Mouse (Mus musculus) CD4-positive, CD25-positive, alpha-beta regulatory T cell, adult 4 months (primary cell): ENCODE measurements around the gene Nudc. TPM values are rescaled to one million over a fixed set of nuclear protein-coding genes. Genes with fewer than 3 reads are reported as not detected.
"Not testable (repeated sequence)": the region's sequence is repeated elsewhere in the genome, so short reads cannot be mapped to it uniquely, and the experiment has no call there.

ENCODE experiments used
- ATAC-seq: one replicate; pipeline ENCODE4 v1.8.0; 2017
- polyA plus RNA-seq, 2 experiments: library from polyadenylated mRNA; unstranded; fragments of 100-300 nt; shearing (Covaris generic); gene quantifications; one replicate each; pipeline ENCODE4 v1.2.1; 2017

Gene Nudc
- polyA plus RNA-seq, 2 experiments from 2014 or later: 29.9 to 34.3 TPM

GRCm38 (mm10) chr4:133536081-133536480, 9.7 kb downstream of the Nudc start:
- no peak for ATAC-seq

- ATAC-seq: no peak
These were observed 13.0 kb downstream of the Nudc start for GRCm38 (mm10) chr4:133532777-133533176.

- no peak for ATAC-seq
These were observed 18.0 kb downstream of the Nudc start for GRCm38 (mm10) chr4:133527788-133528187.

- ATAC-seq: no peak
These were observed 24.3 kb downstream of the Nudc start for GRCm38 (mm10) chr4:133521502-133521901.

GRCm38 (mm10) chr4:133519369-133519665, 26.5 kb downstream of the Nudc start:
- no peak for ATAC-seq

- ATAC-seq: no peak
These were observed 27.0 kb downstream of the Nudc start, which contains the start of gene Kdf1 for GRCm38 (mm10) chr4:133518601-133519368. Gene Kdf1, plus strand, starts transcription at chr4:133518963.

GRCm38 (mm10) chr4:133512972-133513371, 32.8 kb downstream of the Nudc start:
- ATAC-seq: peak; percentile 53

GRCm38 (mm10) chr4:133512511-133512910, 33.3 kb downstream of the Nudc start:
- ATAC-seq: not testable (repeated sequence)

GRCm38 (mm10) chr4:133511050-133511449, 34.7 kb downstream of the Nudc start:
- no peak for ATAC-seq

- ATAC-seq: no peak
These were observed 36.8 kb downstream of the Nudc start for GRCm38 (mm10) chr4:133508990-133509389.

- ATAC-seq: no peak
These were observed 39.2 kb downstream of the Nudc start for GRCm38 (mm10) chr4:133506573-133506972.

- no peak for ATAC-seq
These were observed 40.9 kb downstream of the Nudc start for GRCm38 (mm10) chr4:133504755-133505485.

- ATAC-seq: no peak
These were observed 41.5 kb downstream of the Nudc start for GRCm38 (mm10) chr4:133504300-133504699.

- no peak for ATAC-seq
These were observed 44.3 kb downstream of the Nudc start for GRCm38 (mm10) chr4:133501514-133501913.

- ATAC-seq: peak; percentile 74
These were observed 47.6 kb downstream of the Nudc start, which contains the start of gene Trnp1 for GRCm38 (mm10) chr4:133498160-133498724. Gene Trnp1, minus strand, starts transcription at chr4:133498550.

- no peak for ATAC-seq
These were observed 48.2 kb downstream of the Nudc start for GRCm38 (mm10) chr4:133497461-133498159.

GRCm38 (mm10) chr4:133496738-133497445, 48.9 kb downstream of the Nudc start:
- ATAC-seq: no peak

- ATAC-seq: no peak
These were observed 50.1 kb downstream of the Nudc start for GRCm38 (mm10) chr4:133495711-133496110.

GRCm38 (mm10) chr4:133494867-133495266, 50.9 kb downstream of the Nudc start:
- no peak for ATAC-seq

GRCm38 (mm10) chr4:133494432-133494831, 51.4 kb downstream of the Nudc start:
- ATAC-seq: peak; percentile 76

- no peak for ATAC-seq
These were observed 51.9 kb downstream of the Nudc start for GRCm38 (mm10) chr4:133493895-133494294.

GRCm38 (mm10) chr4:133491800-133492199, 54.0 kb downstream of the Nudc start:
- ATAC-seq: no peak
